Mouse (Mus musculus) mouse embryonic stem cell (cell line): ENCODE measurements around the gene Pkd2.

ENCODE experiments used
- in situ Hi-C, 2 experiments: fragments of 300-500 bp; cut with MboI; formaldehyde crosslinking; loops; 1 replicate in 1 of 2; 3 replicates in 1 of 2; pipeline ENCODE4 v1.14.3; 2019 to 2020; ENCODE audit warnings: low sequenced_read_pairs in 2 of 2, low pct_unique_long_range_greater_than_20kb in 1 of 2, mixed read lengths in 1 of 2; ENCODE audit not compliant: unreplicated experiment in 1 of 2

Pkd2 gene

DNA sequence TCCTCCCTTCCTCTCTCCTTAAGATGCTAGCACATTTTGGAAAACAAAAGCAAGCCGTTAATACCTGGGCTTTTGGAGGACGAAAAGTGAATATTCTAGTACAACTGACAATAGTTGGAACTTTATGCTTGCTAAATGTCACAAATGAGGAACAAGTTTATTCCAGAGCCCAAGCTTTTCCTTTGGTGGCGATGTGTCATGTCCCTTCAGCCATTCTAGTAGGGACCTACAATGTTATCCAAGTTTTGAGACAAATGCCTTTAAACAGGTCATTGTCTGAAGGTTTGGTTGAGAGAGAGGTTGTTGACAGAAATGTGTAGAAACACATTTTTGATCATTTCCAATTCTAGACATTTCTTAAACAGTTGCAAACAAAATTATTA lies 1.2 kb downstream of the Pkd2 start:
- in situ Hi-C loops = no loop called here

DNA sequence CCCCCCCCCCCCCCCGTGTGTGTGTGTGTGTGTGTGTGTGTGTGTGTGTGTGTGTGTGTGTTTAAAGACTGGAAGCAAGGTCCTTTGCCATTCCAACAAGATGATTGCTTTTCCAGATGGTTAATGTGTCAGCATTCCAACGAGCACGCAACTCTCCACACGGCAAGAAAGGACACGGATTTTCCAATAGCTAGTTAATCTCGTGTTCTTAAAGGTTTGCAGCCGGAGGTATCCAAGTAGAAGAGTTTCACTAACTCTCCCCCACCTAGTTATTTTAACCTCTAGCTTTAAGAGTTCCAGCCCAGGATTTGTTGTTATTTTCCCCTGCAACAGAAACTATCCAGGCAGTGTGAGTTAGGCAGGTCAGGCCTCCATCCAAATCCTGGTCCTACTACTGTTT lies 1.6 kb downstream of the Pkd2 start:
- in situ Hi-C loops = no loop called here

DNA sequence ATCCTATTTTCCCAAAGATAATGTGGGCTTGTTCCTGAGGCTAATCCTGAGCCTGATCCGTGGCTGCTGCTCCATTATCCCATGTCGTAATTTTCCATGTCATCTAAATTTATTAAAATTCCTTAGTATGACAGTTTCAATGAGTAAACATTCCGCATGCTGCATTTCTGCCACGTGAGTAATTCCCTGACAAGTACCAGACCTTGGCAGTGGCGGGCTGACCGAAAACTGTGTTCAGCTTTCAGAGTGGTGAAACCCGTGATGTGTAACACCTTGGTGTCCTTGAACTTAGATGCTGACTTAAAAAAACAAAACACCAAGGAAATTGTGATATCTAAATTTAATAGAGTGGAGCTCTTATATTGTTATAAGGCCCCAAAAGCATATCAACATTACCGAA lies 6.0 kb downstream of the Pkd2 start:
- in situ Hi-C loops = no loop called here

DNA sequence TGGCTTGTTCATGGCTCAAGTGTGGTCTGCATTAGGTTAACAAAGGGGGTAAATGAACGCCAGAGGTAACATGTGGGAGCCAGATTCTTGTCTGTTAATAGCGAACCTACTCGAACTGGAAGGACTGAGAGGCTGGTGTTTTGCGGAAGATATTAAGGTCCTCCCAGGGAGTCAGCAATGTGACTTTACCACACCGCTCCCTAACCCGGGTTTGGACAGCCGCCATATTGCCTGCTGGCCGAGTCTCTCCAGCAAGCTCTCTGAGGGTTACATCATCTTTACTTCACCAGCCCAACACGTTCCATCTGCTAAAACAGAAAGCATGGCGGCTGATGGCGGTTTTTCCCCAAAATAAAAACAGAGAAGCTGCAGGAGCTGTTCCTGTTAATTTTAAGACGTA lies 6.5 kb downstream of the Pkd2 start:
- in situ Hi-C loops = no loop called here

DNA sequence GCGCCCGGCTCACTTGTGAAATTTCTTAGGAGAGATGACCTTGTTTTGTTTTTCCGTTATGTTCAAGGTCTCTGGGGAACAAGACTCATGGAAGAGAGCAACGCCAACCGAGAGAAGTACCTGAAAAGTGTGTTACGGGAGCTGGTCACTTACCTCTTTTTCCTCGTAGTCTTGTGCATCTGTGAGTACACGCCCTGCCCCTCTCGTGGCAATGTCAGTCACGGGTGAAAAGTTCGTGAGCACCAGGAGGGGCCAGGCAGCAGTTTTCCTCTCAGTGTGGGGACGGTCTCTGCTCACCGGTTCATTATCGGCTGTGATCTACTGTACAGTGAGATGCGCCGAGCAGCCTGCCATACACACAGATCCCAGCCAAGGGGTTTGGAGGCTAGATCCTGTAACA lies 7.6 kb downstream of the Pkd2 start:
- in situ Hi-C loops = no loop called here

DNA sequence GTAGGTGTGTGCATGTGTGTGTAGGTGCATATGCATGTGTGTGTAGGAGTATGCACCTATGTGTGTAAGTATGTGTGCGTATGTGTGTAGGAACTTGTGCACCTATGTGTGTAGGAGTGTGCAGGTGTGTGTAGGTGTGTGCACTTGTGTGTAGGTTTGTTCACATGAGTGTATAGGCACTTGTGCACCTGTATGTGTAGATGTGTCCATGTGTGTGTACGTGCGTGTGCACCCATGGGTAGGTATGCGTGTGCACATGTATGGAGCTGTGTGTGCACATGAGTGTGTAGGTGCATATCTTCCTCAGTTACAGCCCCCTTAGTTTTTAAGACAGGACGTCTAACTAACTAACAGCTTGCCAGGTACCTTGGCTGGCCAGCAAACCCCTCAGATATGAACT lies 9.3 kb downstream of the Pkd2 start:
- in situ Hi-C loops = no loop called here

DNA sequence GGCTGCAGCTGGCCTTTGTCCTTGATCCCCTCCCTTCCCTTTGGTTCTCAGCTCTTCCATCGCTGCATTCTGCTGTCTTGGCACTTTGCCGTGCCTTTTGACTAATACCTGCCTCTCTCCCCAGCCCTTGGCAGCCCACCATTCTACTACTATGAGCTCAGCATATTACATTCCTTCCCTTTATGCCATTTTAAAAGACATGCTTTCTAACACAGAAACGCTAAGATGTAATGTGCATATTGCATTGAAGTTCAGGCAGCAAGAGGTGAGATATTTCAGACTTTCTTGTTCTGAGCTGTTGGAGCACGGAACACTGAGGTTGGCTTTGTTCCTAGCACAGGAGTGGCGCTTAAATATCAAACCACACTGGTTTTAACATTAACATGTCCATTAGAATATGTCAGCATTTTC lies 11.7 kb downstream of the Pkd2 start:
- in situ Hi-C loops = no loop called here

DNA sequence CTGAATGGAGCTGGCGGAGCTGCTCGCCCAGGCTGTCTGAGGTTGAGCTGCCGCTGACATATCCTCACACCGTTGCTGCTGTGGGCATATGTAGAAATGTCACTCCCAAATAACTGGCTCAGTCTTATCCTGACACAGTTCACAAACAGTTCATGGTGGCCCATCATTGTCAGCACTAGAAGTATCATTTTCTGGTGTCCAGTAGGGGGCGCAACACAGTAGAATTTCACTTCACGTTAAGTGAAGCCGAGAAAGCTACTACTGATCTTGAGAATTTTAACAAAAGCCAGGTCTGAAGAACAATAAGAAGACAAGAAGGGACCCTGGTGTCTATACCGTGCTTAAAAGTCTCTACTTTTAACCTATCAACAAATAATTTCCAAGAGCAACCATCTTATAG lies 13.1 kb downstream of the Pkd2 start:
- in situ Hi-C loops = no loop called here

DNA sequence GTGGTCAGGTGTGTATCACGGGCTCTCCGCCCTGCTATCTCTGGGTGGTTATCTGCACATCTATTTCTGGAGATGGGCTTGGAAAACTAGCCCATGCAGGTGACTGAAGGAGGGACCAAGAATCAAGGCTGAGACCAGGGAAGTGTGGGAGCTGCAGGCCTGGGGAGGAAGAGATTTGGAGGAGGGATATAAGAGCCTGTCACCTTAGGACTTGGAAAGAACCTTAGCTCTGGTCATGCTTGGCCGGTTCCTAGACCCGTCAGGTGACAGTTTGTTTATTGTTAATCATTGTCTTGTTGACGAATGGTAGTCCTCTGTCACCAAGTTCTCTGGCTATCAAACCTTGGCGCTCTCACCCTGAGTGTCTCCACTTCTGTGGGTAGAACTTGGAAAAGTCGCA lies 21.1 kb downstream of the Pkd2 start:
- in situ Hi-C loops = no loop called here

DNA sequence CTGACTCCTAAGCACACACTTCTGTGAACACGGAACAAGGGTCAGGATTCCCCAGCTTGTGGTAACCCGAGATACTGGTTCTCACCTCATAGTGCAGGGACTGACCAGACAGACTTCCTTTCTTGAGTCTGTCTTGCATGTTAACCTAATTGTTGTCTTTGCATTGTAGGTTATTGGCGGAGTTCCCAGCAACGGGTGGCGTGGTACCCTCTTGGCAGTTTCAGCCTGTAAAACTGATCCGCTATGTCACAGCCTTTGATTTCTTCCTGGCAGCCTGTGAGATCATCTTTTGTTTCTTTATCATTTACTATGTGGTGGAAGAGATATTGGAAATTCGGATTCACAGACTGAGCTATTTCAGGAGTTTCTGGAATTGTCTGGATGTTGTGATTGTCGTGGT lies 23.6 kb downstream of the Pkd2 start:
- in situ Hi-C loops = no loop called here

DNA sequence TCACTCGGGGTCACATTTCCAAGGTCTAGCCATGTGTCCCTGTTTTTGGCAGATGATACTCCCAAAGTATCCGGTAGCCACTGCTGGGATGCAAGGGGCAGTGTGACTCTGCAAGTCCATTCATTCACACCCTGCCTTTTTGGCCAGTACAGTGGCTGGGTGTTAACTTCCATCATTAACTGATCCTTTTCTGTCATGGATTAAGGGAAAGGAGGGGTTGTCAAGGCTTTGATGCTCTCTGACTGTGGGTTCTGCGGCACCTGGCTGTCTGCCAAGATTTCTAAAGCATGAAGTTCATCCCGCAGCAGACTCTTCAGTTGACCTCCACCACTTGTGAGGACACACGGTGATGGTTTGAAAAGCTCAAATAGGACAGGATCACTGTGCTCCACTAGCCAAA lies 32.3 kb downstream of the Pkd2 start:
- in situ Hi-C loops = no loop called here

DNA sequence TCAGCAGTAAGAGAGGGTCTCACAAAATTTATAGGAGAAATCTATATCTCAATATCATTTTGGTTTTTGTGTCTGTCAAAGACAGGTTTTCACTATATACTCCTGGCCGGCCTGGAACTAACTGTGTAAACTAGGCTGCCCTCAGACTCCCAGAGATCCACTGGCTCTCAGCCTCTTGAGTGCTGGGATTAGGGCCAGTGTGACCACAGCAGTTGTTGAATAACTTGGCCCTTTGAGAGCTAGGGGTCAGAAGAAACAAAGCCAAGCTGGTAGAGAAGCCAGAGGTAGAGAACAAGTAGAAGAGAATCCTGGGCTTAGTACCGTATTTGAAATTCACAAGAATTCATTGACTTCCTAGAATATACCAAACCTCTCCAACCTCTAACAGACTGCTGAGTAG lies 45.6 kb downstream of the Pkd2 start:
- in situ Hi-C loops = no loop called here

DNA sequence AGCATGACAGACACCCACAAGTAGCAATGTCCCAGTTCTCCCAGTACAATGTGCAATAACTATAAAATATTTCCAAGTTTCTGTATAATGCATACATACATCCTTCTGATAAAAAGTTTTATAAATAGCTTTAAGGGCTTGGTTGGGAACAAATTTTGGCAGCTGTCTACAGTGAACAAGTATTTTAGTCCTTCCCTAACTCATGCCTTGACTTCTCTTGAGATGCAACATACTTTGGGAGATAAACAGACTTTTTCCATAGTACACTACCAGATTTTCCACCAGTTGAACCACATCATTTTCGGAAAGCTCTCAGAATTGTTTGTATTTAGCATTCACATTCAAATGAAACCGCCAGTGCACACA lies 48.6 kb downstream of the Pkd2 start:
- in situ Hi-C loops = no loop called here

DNA sequence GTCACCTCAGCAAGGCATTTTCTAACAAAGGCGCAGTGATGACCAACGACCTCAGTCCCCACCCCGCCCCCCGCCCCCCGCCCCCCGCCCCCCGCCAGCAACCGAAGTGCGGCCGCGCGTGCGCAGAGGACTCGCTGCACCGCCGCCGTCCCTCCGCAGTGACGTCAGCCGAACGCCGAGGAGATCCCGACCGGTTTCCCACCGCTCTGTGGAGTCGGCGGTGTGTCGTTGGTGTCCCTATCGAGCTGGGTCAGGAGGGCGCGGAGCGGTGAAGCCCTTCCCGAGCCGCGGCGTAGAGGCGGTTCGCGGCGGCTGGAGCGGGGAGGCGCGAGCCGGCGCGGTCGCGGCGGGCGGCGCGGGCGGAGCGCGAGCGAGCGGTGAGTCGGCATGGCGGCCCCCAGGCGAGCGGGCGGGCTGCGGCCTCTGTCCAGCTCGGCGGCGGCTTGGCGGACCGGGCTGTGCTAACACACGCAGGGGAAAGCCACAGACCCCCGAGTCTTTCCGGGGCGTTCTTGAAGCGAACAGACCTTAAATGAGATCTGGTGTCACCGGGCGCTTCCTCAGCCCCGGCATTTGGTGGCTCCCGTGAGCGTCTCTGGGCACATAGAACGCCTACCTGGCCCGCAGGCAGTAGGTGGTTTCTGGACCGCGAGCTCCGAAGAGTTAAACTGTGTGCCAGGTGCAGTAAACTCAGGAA lies 49.1 kb downstream of the Pkd2 start, which contains the start of gene BC005561:
BC005561 (plus strand) TSS at position 158 of the 697 bp plus-strand sequence.
- in situ Hi-C loops = no loop called here

DNA sequence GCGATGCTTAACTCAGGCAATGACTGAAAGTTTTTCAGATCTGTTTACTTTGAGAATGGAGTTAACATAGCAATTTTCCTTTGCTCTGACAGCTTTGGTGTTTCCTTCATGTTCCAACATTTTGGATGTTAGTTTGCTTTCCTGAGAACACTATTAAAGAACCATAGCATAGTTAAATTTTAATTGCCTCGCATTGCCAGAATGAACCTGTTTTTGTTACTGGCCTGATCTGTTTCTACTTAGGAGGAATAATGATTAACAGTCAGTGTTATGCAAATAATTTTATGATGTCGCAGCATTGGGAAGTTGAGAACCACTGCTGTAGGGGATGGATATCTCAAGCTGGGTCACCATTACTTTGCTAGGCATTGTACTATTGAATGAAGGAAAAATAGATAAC lies 52.0 kb downstream of the Pkd2 start:
- in situ Hi-C loops = no loop called here

DNA sequence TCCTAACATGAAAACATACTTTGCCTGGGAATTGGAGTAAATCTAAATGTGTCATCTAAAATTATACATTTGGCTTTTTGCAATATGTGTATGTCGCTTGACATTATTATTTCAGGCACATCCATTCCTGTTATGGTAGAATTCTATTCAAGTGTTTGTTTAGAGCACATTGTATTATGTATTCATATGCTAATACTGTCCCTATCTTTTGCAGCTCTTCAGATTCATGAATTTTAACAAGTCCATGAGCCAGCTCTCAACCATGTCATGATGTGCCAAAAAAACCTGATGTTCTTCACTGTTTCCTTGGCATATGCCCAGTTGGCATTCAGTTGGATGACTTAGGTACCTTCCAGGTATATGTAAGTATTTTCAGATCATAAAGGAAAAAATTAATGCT lies 79.4 kb downstream of the Pkd2 start:
- in situ Hi-C loops = no loop called here

DNA sequence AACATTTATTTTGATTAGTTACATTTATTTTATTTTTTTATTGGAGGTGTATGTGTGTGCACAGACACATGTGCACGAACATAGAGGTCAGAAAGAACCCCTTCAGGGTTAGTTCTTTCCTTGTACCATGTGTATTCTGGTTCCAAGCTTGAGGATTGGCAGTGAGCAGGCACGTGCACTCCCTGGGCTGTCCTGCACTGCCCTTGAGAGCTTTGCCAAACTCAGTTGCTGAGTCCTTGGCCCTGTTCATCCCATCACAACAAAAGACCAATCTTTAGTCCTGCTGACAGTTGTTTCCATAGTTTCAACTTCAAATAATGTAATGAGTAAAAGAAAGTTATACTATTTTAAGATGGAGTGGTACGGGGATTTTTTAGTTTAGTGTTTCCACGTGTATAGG lies 80.1 kb downstream of the Pkd2 start:
- in situ Hi-C loops = no loop called here
